Mouse (Mus musculus): ENCODE data around the gene Slc3a1.

Slc3a1 gene

GRCm38 (mm10) chr17:85089011-85089410 lies 60.8 kb downstream of the Slc3a1 start:
- no peak for DNase-seq (ENCODE audit: low spot score)

GRCm38 (mm10) chr17:85089621-85090020 lies 61.4 kb downstream of the Slc3a1 start:
- DNase-seq (ENCODE audit: low spot score), result peak; percentile 48

- peak; percentile 93 for DNase-seq (ENCODE audit: low spot score)
Measured at GRCm38 (mm10) chr17:85090120-85091099, 62.2 kb downstream of the Slc3a1 start, which contains the start of the genes Prepl and Camkmt. Gene Prepl (minus strand): TSS chr17:85090241. Gene Camkmt (plus strand): TSS chr17:85090552.

- no peak for DNase-seq (ENCODE audit: low spot score)
Measured at GRCm38 (mm10) chr17:85091762-85092161, 63.6 kb downstream of the Slc3a1 start.

GRCm38 (mm10) chr17:85096396-85096795 lies 68.2 kb downstream of the Slc3a1 start:
- no peak for DNase-seq (ENCODE audit: low spot score)

GRCm38 (mm10) chr17:85098677-85099323 lies 70.6 kb downstream of the Slc3a1 start:
- DNase-seq (ENCODE audit: low spot score), result no peak

- DNase-seq (ENCODE audit: low spot score), result no peak
Measured at GRCm38 (mm10) chr17:85100232-85100631, 72.1 kb downstream of the Slc3a1 start.

GRCm38 (mm10) chr17:85101751-85102150 lies 73.6 kb downstream of the Slc3a1 start:
- DNase-seq (ENCODE audit: low spot score), result no peak

- DNase-seq (ENCODE audit: low spot score), result no peak
Measured at GRCm38 (mm10) chr17:85103310-85103709, 75.1 kb downstream of the Slc3a1 start.

GRCm38 (mm10) chr17:85110640-85111039 lies 82.5 kb downstream of the Slc3a1 start:
- no peak for DNase-seq (ENCODE audit: low spot score)

GRCm38 (mm10) chr17:85113441-85113840 lies 85.3 kb downstream of the Slc3a1 start:
- no peak for DNase-seq (ENCODE audit: low spot score)
